Mouse (Mus musculus) liver, embryonic 14.5 days (tissue): ENCODE measurements around the gene Cfap99.

Experiments
- CTCF ChIP-seq: IDR thresholded peaks from 2 replicates; pipeline ENCODE4 v1.5.1; 2016; ENCODE audit warnings: antibody characterized with exemption, low read depth, control low read depth
- EP300 ChIP-seq: IDR thresholded peaks from 2 replicates; pipeline ENCODE4 v1.6.1; 2016; ENCODE audit warnings: antibody characterized with exemption, low read depth

- no peak for TF ChIP-seq CTCF
- TF ChIP-seq EP300: no peak
Observed at GRCm38 (mm10) chr5:34274268-34274667, 14.1 kb upstream of the Cfap99 start.
